Mouse (Mus musculus) testis, adult 2 months (tissue): Measurements from ENCODE around the gene C2cd4c. TPM values are rescaled to one million over a fixed set of nuclear protein-coding genes. Genes with fewer than 3 reads are reported as not detected.
A peak's percentile ranks its signal among the peaks of the same experiment; 100 is the strongest.

ENCODE experiments used
- H3K27ac ChIP-seq: fragments of 200-500 bp; 2 replicates; pipeline ENCODE4 v1.5.1; 2012; ENCODE audit warnings: low read depth, low read length; ENCODE audit not compliant: control insufficient read depth, insufficient read depth
- H3K27me3 ChIP-seq: fragments of 200-500 bp; 2 replicates; pipeline ENCODE4 v1.6.1; 2012; ENCODE audit warnings: mild to moderate bottlenecking, low read length, moderate library complexity; ENCODE audit not compliant: control insufficient read depth, insufficient read depth
- H3K36me3 ChIP-seq: fragments of 200-500 bp; 2 replicates; pipeline ENCODE4 v1.6.1; 2012; ENCODE audit warnings: mild to moderate bottlenecking, low read length; ENCODE audit not compliant: control insufficient read depth, insufficient read depth
- H3K4me1 ChIP-seq: fragments of 200-500 bp; 2 replicates; pipeline ENCODE4 v1.6.1; 2012; ENCODE audit warnings: low read length; ENCODE audit not compliant: control insufficient read depth, insufficient read depth
- H3K4me3 ChIP-seq: fragments of 200-500 bp; 2 replicates; pipeline ENCODE4 v1.5.1; 2012; ENCODE audit warnings: low read depth, mild to moderate bottlenecking, low read length, moderate library complexity, mixed read lengths; ENCODE audit not compliant: control insufficient read depth
- CTCF ChIP-seq: fragments of 200-500 bp; IDR thresholded peaks from 2 replicates; pipeline ENCODE4 v1.5.1; 2012; ENCODE audit warnings: low read depth, mild to moderate bottlenecking, inconsistent platforms, low read length, moderate library complexity; ENCODE audit not compliant: control insufficient read depth, insufficient read depth, insufficient replicate concordance
- POLR2A ChIP-seq: fragments of 200-500 bp; IDR thresholded peaks from 2 replicates; pipeline ENCODE4 v1.6.1; 2012; ENCODE audit warnings: low read depth, mild to moderate bottlenecking, inconsistent platforms, low read length, moderate library complexity; ENCODE audit not compliant: control insufficient read depth
- polyA plus RNA-seq: library from polyadenylated mRNA; depleted of rRNA; stranded (reverse); fragments of >200 nt; gene quantifications from 2 replicates; pipeline ENCODE4 v1.2.3, GENCODE M21; 2012; rRNA removed

The C2cd4c gene
- 0.91 and 1.5 TPM in 2 replicates for polyA plus RNA-seq

GRCm38 (mm10) chr10:79613578-79614304 is at the start of gene C2cd4c:
Gene C2cd4c, minus strand, starts transcription at chr10:79614025.
- no peaks in the 10 kb centered on the region for H3K27me3 ChIP-seq
- H3K4me3 ChIP-seq: peak within 1 kb of the TSS; percentile 66
- peaks cover 25% of the 10 kb centered on the region for H3K4me1 ChIP-seq
- TF ChIP-seq POLR2A (no peak), CTCF (no peak)
- H3K27ac ChIP-seq: no peak within 1 kb of the TSS
- no peaks in the 10 kb centered on the region for H3K36me3 ChIP-seq

GRCm38 (mm10) chr10:79661861-79662260 is 48.0 kb upstream of the C2cd4c start:
- TF ChIP-seq POLR2A (no peak), CTCF (no peak)
- Histone ChIP-seq H3K4me1 (peaks cover 14% of the 10 kb centered on the region), H3K36me3 (no peaks in the 10 kb centered on the region), H3K4me3 (no peak overlapping the region), H3K27me3 (no peaks in the 10 kb centered on the region), H3K27ac (no peak overlapping the region)

DNA sequence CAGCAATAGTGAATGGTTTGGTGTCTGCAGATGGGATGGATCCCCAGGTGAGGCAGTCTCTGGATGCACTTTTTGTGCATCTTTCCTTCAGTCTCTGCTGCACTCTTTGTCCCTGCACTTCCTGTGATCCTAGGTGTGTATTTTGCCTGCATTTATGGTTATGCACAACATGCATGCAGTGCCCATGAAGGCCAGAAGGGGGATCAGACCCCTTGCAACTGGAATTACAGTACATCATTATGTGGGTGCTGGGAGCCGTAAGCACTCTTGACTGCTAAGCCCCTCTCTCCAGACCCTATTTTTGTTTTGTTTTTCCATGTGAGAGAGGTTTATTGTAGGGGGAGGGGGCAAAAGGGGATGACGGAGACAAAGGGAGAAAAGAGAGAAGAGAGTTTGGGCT is 46.5 kb upstream of the C2cd4c start:
- Histone ChIP-seq H3K27ac (no peak overlapping the region), H3K4me3 (no peak overlapping the region), H3K27me3 (no peaks in the 10 kb centered on the region), H3K4me1 (peaks cover 14% of the 10 kb centered on the region), H3K36me3 (no peaks in the 10 kb centered on the region)
- TF ChIP-seq POLR2A (no peak), CTCF (no peak)

GRCm38 (mm10) chr10:79658829-79659228 is 45.0 kb upstream of the C2cd4c start:
- TF ChIP-seq CTCF: no peak
- no peaks in the 10 kb centered on the region for H3K36me3 ChIP-seq

DNA sequence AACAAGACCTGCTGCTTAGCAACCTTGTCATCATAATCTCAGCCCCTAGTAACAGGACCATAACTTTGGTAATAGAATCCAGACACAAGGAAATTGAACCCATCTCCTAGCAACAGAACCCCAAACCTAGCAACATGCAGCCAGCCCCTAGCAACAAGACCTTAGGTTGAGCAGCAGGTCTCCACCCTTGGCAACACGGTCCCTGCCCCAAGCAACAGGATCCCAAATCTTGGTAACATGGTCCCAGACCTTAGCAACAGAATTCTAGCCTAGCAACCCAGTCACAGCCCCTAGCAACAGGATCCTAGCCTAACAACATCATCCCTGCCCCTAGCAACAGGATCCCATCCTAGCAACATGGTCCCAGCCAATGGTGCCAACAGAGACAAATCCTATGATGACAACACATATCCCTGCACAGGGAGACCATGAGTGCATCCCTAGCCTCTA is 41.1 kb upstream of the C2cd4c start:
- TF ChIP-seq POLR2A (no peak), CTCF (no peak)
- Histone ChIP-seq H3K27ac (no peak overlapping the region), H3K4me1 (no peaks in the 10 kb centered on the region; the same call in 1 of the 2 replicates), H3K27me3 (no peaks in the 10 kb centered on the region), H3K36me3 (no peaks in the 10 kb centered on the region), H3K4me3 (no peak overlapping the region)

More at GRCm38 (mm10) chr10:79658829-79659228, 45.0 kb upstream of the C2cd4c start:
- Histone ChIP-seq H3K4me3 (no peak overlapping the region), H3K4me1 (peaks cover 14% of the 10 kb centered on the region), H3K27ac (no peak overlapping the region), H3K27me3 (no peaks in the 10 kb centered on the region)

- Histone ChIP-seq H3K4me3 (no peak overlapping the region), H3K36me3 (no peaks in the 10 kb centered on the region), H3K27me3 (no peaks in the 10 kb centered on the region), H3K4me1 (no peaks in the 10 kb centered on the region; the same call in 1 of the 2 replicates), H3K27ac (no peak overlapping the region)
- no peak for TF ChIP-seq POLR2A
- TF ChIP-seq CTCF: no peak
These were observed 39.0 kb upstream of the C2cd4c start for GRCm38 (mm10) chr10:79652789-79653188.

DNA sequence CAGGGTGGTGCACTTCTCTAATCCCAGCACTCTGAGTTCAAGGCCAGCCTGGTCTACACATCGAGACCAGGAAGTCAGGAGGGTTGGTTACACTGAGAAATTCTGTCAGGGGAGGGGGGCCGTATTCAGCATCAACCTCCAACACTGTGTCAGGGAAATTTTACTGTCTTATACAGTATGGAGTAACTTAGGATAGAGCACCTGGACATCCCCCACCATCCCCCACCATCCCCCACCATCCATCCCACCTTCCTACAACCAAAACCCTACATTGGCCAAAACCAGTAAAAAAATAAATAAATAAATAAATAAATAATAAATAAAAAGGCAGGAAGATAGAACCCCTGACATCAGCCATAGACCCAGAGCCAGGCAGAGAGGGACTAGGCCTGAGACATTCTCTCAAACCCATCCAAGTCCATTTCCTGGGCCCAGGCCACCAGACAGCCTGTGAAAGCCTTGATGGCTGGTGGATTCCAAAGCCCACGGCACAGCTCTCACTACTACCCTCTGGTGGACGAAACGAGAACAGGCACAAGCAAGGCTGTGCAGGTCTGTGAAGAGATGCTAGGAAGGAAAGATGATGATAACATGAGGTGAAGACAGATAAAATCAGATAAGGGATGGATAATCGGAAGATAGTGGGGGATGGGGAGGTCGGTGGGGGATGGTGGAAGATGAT is 35.4 kb upstream of the C2cd4c start:
- TF ChIP-seq CTCF: peak; percentile 83; the same call in 1 of the 2 replicates
- TF ChIP-seq POLR2A: no peak
- Histone ChIP-seq H3K4me3 (no peak overlapping the region), H3K36me3 (no peaks in the 10 kb centered on the region), H3K27me3 (no peaks in the 10 kb centered on the region), H3K27ac (no peak overlapping the region), H3K4me1 (no peaks in the 10 kb centered on the region)
